Mouse (Mus musculus): ENCODE data around the gene Ctdsp1.

The Ctdsp1 gene

GRCm38 (mm10) chr1:74379058-74379504 lies 12.2 kb upstream of the Ctdsp1 start:
- no peak for DNase-seq

GRCm38 (mm10) chr1:74380484-74380883 lies 10.8 kb upstream of the Ctdsp1 start:
- DNase-seq = no peak

GRCm38 (mm10) chr1:74381588-74382021 lies 9.7 kb upstream of the Ctdsp1 start:
- DNase-seq = no peak

- DNase-seq = no peak
Observed at GRCm38 (mm10) chr1:74383385-74383784, 7.9 kb upstream of the Ctdsp1 start.

DNA sequence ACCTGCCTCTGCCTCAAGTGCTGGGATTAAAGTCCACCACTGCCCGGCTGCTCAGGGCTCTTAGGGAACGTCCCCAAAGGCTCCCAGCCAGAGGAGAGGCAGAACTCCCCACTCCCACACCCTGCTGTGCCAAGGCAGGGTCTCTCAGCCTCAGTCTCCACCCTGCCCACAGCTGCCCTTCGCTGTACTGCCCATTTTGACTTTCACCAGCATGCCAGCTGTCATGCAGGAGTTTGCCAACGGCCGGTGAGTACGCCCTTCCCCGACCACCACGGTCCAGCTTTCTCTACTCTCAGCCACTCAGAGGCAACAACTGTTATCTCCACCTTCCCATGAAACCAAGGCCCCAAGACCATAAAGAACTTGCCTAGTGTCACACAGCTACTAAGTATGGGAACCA lies 6.8 kb upstream of the Ctdsp1 start:
- no peak for DNase-seq

DNA sequence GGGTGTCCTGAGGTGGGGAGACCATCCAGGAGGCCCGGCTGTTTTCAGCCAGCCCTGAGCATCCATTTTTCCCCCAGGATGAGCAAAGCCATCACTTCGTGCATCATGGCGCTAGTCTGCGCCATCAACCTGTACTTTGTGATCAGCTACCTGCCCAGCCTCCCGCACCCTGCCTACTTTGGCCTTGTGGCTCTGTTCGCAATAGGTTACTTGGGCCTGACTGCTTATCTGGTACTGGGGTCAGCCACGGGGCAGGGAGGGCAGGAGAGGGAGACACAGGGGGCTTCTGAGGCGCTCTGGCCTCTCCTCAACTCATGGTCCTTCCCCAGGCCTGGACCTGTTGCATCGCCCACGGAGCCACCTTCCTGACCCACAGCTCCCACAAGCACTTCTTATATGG lies 6.2 kb upstream of the Ctdsp1 start:
- DNase-seq = no peak

DNA sequence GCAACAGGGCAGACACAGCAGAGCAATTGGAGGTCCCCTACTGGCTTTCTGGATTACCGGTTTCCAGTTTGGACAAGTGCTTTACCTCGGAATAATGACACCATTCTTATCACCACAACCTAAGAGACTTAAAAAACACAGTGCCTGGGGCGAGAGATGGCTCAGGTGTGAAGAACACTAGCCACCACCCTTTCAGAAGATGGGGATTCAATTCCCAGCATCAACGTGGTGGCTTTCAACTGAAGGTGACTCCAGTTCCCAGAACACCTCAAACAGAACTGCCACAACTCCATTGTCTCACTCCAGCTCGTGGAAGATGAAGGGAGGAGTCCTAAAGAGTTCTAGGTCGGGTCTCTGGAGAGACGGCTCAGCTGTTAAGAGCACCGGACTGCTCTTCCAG lies 5.8 kb upstream of the Ctdsp1 start:
- no peak for DNase-seq

- no peak for DNase-seq
Observed at GRCm38 (mm10) chr1:74386363-74386713, 5.0 kb upstream of the Ctdsp1 start.

- peak; percentile 95 to 96 for DNase-seq
Observed at GRCm38 (mm10) chr1:74386714-74387385, 4.5 kb upstream of the Ctdsp1 start.

GRCm38 (mm10) chr1:74387386-74387988 lies 3.8 kb upstream of the Ctdsp1 start:
- no peak for DNase-seq

GRCm38 (mm10) chr1:74388398-74388920 lies 2.9 kb upstream of the Ctdsp1 start:
- DNase-seq = no peak

DNA sequence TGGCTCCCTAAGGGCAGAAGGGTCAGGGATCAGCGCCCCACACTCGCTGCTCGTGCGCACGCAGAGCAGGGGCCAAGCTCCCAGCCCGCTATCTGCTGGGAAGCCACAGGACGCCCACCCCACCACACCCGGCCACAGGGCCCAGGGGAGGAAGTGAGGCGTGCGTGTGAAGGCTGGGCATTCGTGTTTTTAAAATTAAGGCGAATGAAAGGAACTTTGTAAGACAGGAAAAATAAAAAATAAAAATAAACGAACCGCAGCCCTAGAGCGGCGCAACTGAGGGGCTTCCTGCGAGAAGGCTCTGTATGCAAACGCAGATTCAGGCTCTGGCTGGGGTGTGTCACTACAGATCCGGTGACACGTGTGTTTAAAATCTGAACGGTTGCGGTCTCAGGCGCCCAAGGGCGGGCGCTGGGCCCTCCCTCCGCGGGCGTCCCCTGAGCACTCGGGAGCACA lies 1.4 kb upstream of the Ctdsp1 start:
- DNase-seq = peak; percentile 67 to 75

DNA sequence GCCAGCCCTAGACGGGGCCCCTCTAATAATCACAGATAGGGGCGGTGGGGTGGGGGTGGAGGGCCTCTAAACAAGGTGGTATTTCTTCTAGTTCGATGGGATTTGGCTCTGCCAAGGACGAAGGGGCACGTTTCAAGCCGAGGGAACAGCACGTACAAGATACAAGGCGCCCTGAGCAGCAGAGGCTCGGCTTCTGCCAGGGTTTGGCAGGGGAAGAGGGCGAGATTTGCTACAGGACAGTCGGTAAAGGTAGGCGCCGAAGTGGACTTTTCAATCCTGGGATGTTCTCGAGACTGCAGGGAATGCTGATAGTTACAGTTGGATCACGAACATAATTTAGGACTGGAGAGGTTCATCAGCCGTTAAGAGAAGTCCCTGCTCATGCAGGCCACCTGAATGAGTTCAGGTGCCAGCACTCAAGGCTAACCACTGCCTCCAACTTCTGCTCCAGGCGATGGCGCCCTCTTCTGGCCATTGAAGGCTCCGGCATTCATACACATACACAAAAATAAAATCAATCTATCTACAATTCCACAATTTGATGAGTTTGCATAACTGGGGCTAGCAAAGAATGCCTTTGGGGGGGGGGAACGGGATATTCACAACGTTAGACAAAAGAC lies 912 bp upstream of the Ctdsp1 start:
- peak; percentile 77 to 84 for DNase-seq

GRCm38 (mm10) chr1:74391844-74392441 lies 634 bp downstream of the Ctdsp1 start:
- peak; percentile 84 to 85 for DNase-seq

GRCm38 (mm10) chr1:74392446-74392994 lies 1.2 kb downstream of the Ctdsp1 start:
- no peak for DNase-seq

- DNase-seq = no peak
Observed at GRCm38 (mm10) chr1:74393010-74393409, 1.7 kb downstream of the Ctdsp1 start.

GRCm38 (mm10) chr1:74393697-74394096 lies 2.4 kb downstream of the Ctdsp1 start:
- DNase-seq = no peak

DNA sequence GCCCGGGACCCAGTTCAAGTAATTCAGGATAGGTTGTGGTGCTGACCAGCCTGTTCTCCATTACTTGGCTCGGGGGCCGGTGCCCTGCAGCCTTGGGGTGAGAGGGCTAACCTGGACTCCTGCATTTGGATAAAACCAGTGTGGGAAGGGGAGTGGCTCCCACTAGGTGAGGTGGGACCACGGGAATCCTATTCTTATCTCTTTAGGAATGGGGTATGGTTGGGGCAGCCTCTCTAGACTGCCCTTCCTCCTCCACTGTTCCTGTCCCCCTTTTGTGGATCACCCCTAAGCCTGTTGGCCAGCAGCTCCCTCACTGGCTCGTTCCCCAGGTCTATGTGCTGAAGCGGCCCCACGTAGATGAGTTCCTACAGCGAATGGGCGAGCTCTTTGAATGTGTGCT lies 3.0 kb downstream of the Ctdsp1 start:
- DNase-seq = no peak

DNA sequence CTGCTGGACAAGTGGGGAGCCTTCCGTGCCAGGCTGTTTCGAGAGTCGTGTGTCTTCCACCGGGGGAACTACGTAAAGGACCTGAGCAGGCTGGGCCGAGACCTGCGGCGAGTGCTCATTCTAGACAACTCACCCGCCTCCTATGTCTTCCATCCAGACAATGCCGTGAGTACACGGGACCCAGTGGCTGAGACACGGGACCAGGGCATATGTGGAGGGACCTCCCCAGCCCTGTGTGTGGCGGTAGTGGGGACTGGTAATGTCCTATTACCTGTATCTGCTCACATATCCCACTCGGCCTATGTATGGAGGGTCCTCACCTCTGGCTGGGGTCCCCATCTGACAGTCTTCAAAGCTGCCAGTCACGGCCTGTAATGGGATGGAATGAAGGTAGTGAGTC lies 3.5 kb downstream of the Ctdsp1 start:
- DNase-seq = no peak

DNA sequence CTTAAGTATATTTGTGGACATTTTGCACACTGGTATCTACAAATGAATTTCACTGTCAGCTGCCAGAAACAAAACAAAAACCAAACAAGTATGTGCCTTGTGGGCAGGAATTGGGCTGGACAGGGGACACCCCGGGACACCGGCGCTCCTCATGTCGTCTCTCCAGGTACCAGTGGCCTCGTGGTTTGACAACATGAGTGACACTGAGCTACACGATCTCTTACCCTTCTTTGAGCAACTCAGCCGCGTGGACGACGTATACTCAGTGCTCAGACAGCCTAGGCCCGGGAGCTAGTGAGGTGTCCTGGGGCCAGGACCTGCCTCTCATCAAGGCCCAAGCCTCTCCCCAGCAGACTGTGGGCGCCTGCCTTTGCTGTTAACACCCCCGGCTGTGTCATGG lies 4.0 kb downstream of the Ctdsp1 start:
- DNase-seq = no peak

- DNase-seq = peak; percentile 35 to 41
Observed at GRCm38 (mm10) chr1:74396456-74397222, 5.3 kb downstream of the Ctdsp1 start.

GRCm38 (mm10) chr1:74397268-74397918 lies 6.1 kb downstream of the Ctdsp1 start:
- peak; percentile 99 to 100 for DNase-seq

Measured in lung, adult 18-20 months (tissue).